Mouse (Mus musculus): ENCODE results near the gene Slirp. TPM values are rescaled to one million over a fixed set of nuclear protein-coding genes. Genes with fewer than 3 reads are reported as not detected.

Gene Slirp
- 327 and 345 TPM in 2 replicates for polyA plus RNA-seq (2015; fragmentation: Nextera tagmentation; extraction: Ambion mirVana)

DNA sequence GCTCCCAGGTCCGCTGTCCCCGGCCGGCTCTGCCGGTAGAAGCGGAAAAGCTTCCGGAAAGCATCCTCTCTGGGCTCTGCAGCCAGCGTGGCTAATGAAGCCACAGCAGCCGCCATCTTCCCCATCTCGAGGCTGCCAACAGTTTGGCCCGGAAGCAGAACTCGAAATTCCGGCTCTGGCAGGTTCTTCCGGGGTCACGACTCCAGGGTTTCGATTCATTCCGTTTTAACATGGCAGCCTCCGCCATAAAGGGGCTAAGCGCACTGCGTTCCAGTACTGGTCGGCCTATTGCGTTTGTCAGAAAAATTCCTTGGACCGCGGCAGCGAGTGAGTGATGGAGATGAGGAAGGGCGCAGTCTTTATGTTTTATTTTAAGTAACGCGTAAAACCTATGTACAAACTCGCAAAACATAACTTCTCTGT lies at the start of gene Slirp, which contains the start of gene Alkbh1:
TSS of gene Slirp (plus strand) at position 197 of the 423 bp plus-strand sequence.
TSS of gene Alkbh1 (minus strand) at position 318 of the 423 bp plus-strand sequence.
- ATAC-seq, result peak; percentile 96
- H3K9me3 ChIP-seq (replicated peaks), result no peaks in the 10 kb centered on the region
- peak within 1 kb of the TSS; percentile 98 for H3K4me3 ChIP-seq
- WGBS, result under 1% methylated on average over 28 of the region's 28 CpGs
- H3K27me3 ChIP-seq, result no peaks in the 10 kb centered on the region
- peaks cover 54% of the 10 kb centered on the region for H3K36me3 ChIP-seq (ENCODE audit: poor library complexity, severe bottlenecking)
- peaks cover 29% of the 10 kb centered on the region for H3K4me1 ChIP-seq
- peak within 1 kb of the TSS; percentile 89 for H3K9ac ChIP-seq
- peak within 1 kb of the TSS; percentile 93 for H3K4me2 ChIP-seq
- H3K27ac ChIP-seq, result peak within 1 kb of the TSS; percentile 87

DNA sequence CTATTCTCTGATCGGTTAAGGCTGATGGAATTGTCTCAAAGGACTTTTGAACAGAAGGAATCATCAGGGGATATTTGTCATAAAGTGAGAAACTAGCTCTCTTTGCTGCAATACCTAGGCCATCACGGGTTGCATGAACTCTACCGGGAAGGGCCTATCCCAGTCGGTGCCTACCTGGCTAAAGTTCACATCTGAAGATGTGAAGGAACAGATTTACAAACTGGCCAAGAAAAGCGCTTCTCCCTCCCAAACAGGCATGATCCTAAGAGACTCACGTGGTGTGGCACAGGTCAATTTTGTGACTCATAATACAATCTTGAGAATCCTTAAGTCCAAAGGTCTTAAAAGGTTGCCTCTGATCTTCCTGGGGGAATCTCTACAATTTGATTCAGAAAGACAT lies 49.4 kb upstream of the Slirp start:
- Histone ChIP-seq H3K27ac (no peak overlapping the region), H3K9me3 (replicated peaks) (no peaks in the 10 kb centered on the region), H3K4me2 (no peak overlapping the region), H3K4me1 (no peaks in the 10 kb centered on the region), H3K36me3 (ENCODE audit: poor library complexity, severe bottlenecking) (no peaks in the 10 kb centered on the region), H3K27me3 (no peaks in the 10 kb centered on the region), H3K4me3 (no peak overlapping the region), H3K9ac (no peak overlapping the region)
- no peak for ATAC-seq
- 88% methylated on average over 6 of the region's 6 CpGs for WGBS

DNA sequence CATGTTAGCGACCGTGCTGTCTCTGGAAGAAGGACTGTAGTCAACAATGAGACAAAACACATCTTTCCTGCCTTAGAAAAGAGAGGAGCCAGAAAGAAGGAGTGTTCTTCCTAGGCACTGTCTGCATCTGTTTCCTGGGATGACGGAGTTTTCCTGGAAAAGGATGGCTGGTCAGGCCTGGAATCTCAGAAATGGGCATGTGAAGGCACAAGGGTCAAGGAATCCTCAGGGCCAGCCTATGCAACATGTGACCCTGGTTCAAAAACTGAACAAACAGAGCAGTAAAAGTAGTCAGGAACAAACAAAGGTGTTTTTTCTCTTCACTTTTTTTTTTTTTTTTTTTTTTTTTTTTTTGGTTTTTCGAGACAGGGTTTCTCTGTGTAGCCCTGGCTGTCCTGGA lies 46.6 kb upstream of the Slirp start:
- no peaks in the 10 kb centered on the region for H3K9me3 ChIP-seq (replicated peaks)
- no peaks in the 10 kb centered on the region for H3K4me1 ChIP-seq
- no peak overlapping the region for H3K4me2 ChIP-seq
- no peaks in the 10 kb centered on the region for H3K36me3 ChIP-seq (ENCODE audit: poor library complexity, severe bottlenecking)
- no peak overlapping the region for H3K27ac ChIP-seq
- 84% methylated on average over 4 of the region's 4 CpGs for WGBS
- H3K9ac ChIP-seq, result no peak overlapping the region
- no peak overlapping the region for H3K4me3 ChIP-seq
- ATAC-seq, result no peak
- H3K27me3 ChIP-seq, result no peaks in the 10 kb centered on the region

DNA sequence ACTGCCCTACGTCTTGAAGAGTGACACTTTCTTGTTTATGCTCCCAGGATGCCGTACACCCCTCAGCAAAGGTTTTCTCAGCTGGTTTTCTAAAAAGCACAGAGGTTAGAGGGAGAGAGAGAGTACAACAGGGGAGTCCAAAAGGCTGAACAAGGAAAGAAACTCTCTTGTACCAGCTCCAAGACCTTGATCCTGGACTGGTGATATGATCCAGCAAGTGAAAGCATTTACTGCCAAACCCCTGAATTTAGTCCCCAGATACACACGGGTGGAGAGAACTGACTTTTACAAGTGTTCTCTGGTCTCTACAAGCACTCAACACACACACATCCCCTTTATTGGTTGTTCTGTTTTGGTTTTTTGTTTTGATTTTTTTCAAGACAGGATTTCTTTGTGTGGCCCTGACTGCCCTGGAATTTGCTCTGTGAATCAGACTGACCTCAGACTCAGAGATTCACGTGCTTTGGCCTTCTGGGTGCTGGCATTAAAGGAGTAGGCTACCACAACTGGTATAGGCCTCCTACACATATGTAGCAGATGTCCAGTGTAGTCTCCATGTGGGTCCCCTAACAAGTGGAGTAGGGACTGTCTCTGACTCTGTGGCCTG lies 45.8 kb upstream of the Slirp start:
- Histone ChIP-seq H3K27ac (no peak overlapping the region), H3K9me3 (replicated peaks) (no peaks in the 10 kb centered on the region), H3K27me3 (no peaks in the 10 kb centered on the region), H3K4me2 (no peak overlapping the region), H3K4me3 (no peak overlapping the region), H3K9ac (no peak overlapping the region), H3K36me3 (ENCODE audit: poor library complexity, severe bottlenecking) (no peaks in the 10 kb centered on the region), H3K4me1 (no peaks in the 10 kb centered on the region)
- ATAC-seq, result no peak
- 81% methylated on average over 4 of the region's 4 CpGs for WGBS

- H3K36me3 ChIP-seq (ENCODE audit: poor library complexity, severe bottlenecking), result no peaks in the 10 kb centered on the region
- H3K4me2 ChIP-seq, result no peak overlapping the region
- no peak overlapping the region for H3K27ac ChIP-seq
- 92% methylated on average over 10 of the region's 10 CpGs for WGBS
- H3K4me1 ChIP-seq, result no peaks in the 10 kb centered on the region
- ATAC-seq, result no peak
- H3K4me3 ChIP-seq, result no peak overlapping the region
- H3K9me3 ChIP-seq (replicated peaks), result no peaks in the 10 kb centered on the region
- H3K27me3 ChIP-seq, result no peaks in the 10 kb centered on the region
- no peak overlapping the region for H3K9ac ChIP-seq
Measured at GRCm38 (mm10) chr12:87399119-87399819, 44.4 kb upstream of the Slirp start.

GRCm38 (mm10) chr12:87401883-87402282 lies 41.8 kb upstream of the Slirp start:
- no peak overlapping the region for H3K9ac ChIP-seq
- H3K9me3 ChIP-seq (replicated peaks), result no peaks in the 10 kb centered on the region
- H3K4me3 ChIP-seq, result no peak overlapping the region
- H3K27ac ChIP-seq, result no peak overlapping the region
- WGBS, result 56% methylated on average over 6 of the region's 6 CpGs
- H3K4me2 ChIP-seq, result no peak overlapping the region
- H3K27me3 ChIP-seq, result no peaks in the 10 kb centered on the region
- no peaks in the 10 kb centered on the region for H3K36me3 ChIP-seq (ENCODE audit: poor library complexity, severe bottlenecking)
- no peaks in the 10 kb centered on the region for H3K4me1 ChIP-seq
- ATAC-seq, result no peak

DNA sequence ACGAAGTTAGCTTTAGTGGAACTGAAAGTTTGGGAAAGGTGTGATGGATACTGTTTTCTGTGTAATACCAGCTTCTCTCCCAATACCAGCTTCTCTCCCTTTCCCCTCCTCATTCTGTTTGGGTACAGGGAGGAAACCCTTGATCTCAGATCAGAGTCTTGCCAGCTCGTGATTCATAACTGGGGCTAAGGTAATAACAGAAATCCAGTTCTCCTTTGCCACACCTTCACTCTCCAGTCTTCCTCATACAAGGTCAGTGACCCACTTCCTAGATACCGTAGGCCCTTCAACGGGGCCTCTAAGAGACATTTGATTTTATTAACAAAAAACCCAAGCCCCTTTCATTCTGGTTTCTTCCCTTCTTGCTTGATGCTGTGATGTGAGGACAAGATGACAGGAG lies 38.5 kb upstream of the Slirp start:
- H3K9ac ChIP-seq, result no peak overlapping the region
- no peak for ATAC-seq
- no peaks in the 10 kb centered on the region for H3K4me1 ChIP-seq
- no peak overlapping the region for H3K4me3 ChIP-seq
- H3K27me3 ChIP-seq, result no peaks in the 10 kb centered on the region
- no peaks in the 10 kb centered on the region for H3K36me3 ChIP-seq (ENCODE audit: poor library complexity, severe bottlenecking)
- no peak overlapping the region for H3K4me2 ChIP-seq
- 85% methylated on average over 4 of the region's 4 CpGs for WGBS
- H3K9me3 ChIP-seq (replicated peaks), result no peaks in the 10 kb centered on the region
- H3K27ac ChIP-seq, result no peak overlapping the region

GRCm38 (mm10) chr12:87405721-87406120 lies 38.0 kb upstream of the Slirp start:
- Histone ChIP-seq H3K4me2 (no peak overlapping the region), H3K4me1 (no peaks in the 10 kb centered on the region), H3K4me3 (no peak overlapping the region), H3K27me3 (no peaks in the 10 kb centered on the region), H3K9me3 (replicated peaks) (no peaks in the 10 kb centered on the region), H3K27ac (no peak overlapping the region), H3K9ac (no peak overlapping the region), H3K36me3 (ENCODE audit: poor library complexity, severe bottlenecking) (no peaks in the 10 kb centered on the region)
- WGBS, result 79% methylated on average over 3 of the region's 3 CpGs
- ATAC-seq, result no peak

DNA sequence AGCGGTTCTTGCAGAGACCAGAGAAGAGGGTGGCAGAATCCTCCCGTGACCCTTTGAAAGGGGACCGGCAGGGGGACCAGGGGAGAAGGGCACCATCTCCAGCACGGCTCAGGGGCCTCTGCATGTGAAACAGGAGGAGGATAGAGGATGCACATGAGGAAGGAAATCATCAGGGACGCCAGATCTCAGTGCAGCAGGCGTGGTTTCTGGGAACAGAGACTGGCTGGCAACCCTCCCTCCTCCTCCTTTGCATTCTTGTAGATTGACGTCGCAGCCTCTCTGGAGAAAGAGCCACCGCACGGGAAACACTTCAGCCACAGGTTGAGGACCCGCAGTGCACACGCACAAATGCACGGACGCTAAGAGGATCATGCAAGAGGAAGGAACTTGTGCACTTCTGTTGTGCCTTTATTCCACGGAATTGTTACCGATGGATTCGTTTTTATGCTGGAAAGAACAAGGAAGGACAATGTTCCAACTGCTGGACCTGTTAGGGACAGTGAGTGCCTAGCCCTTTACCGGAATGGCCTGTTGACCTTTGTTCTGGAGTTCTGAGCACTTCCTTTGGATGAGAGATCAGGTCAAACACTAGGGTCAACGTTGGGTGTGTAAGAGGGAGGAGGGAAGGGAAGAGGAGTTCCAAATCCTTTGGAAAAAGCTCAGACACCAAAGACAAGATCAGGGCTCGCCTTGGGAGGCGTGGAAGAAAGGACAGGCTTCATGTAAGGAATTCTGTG lies 35.7 kb upstream of the Slirp start:
- 48% methylated on average over 21 of the region's 21 CpGs for WGBS
- Histone ChIP-seq H3K36me3 (ENCODE audit: poor library complexity, severe bottlenecking) (no peaks in the 10 kb centered on the region), H3K4me2 (no peak overlapping the region), H3K27me3 (no peaks in the 10 kb centered on the region), H3K9me3 (replicated peaks) (no peaks in the 10 kb centered on the region), H3K9ac (no peak overlapping the region), H3K4me3 (no peak overlapping the region), H3K4me1 (no peaks in the 10 kb centered on the region), H3K27ac (no peak overlapping the region)
- ATAC-seq, result no peak

- no peaks in the 10 kb centered on the region for H3K9me3 ChIP-seq (replicated peaks)
- H3K4me3 ChIP-seq, result no peak overlapping the region
- 86% methylated on average over 4 of the region's 4 CpGs for WGBS
- H3K27me3 ChIP-seq, result no peaks in the 10 kb centered on the region
- H3K27ac ChIP-seq, result no peak overlapping the region
- no peak overlapping the region for H3K9ac ChIP-seq
- no peak for ATAC-seq
- H3K36me3 ChIP-seq (ENCODE audit: poor library complexity, severe bottlenecking), result no peaks in the 10 kb centered on the region
- H3K4me1 ChIP-seq, result no peaks in the 10 kb centered on the region
- no peak overlapping the region for H3K4me2 ChIP-seq
Measured at GRCm38 (mm10) chr12:87409123-87409522, 34.6 kb upstream of the Slirp start.

DNA sequence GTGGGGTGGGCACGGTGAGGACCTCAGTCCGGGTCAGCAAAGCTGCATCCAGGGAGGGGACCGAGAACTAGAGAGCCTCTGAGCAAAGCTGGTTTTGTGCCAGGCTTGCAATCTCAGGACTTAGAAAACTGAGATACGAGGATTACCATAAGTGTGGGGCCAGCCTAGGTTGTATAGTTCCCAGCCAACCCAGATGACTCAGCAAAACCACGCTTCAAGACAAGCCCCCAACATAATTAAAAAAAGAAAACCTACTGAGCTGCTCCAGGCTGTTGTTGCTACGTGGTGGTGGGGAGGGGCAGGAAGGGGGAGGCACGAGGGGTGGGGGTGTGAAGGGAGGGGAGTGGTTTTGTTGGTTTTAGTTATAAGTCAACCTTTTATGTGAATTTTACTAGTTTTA lies 32.7 kb upstream of the Slirp start:
- H3K9me3 ChIP-seq (replicated peaks), result no peaks in the 10 kb centered on the region
- no peak for ATAC-seq
- H3K27me3 ChIP-seq, result no peaks in the 10 kb centered on the region
- H3K9ac ChIP-seq, result no peak overlapping the region
- 57% methylated on average over 7 of the region's 7 CpGs for WGBS
- no peaks in the 10 kb centered on the region for H3K36me3 ChIP-seq (ENCODE audit: poor library complexity, severe bottlenecking)
- H3K27ac ChIP-seq, result no peak overlapping the region
- no peaks in the 10 kb centered on the region for H3K4me1 ChIP-seq
- no peak overlapping the region for H3K4me3 ChIP-seq
- no peak overlapping the region for H3K4me2 ChIP-seq

DNA sequence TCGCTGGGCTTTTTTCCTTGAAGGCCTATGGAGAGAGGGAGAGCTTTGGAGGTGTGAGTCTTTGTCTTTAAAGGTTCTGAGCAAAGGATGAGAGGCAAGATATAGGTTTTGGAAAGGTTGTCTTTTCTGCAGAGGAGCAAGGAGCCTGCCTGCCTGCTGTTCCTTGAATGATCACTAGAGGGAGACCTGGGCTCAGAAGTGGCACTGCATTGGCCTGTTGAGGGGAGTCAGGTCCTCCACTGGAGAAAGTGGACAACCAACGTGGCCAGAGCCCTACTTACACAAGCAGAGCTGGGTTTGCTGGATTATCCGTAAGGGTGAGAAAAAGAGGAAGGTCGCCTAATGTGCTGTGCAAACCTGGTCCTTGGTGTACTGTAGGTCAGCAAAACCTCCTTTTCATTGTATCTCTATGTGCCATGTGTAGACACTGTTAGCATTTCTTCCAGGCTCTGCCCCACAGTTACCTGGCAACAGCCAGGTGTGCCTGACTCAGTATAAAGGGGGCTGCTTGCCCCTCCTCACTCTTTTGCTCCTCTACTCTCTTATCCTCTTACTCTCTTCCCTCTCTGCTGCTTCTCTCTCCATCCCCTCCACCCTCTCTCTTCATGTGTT lies 30.4 kb upstream of the Slirp start:
- H3K27ac ChIP-seq, result no peak overlapping the region
- no peaks in the 10 kb centered on the region for H3K9me3 ChIP-seq (replicated peaks)
- H3K4me1 ChIP-seq, result no peaks in the 10 kb centered on the region
- no peak overlapping the region for H3K9ac ChIP-seq
- H3K4me3 ChIP-seq, result no peak overlapping the region
- peak; percentile 74 for ATAC-seq
- H3K36me3 ChIP-seq (ENCODE audit: poor library complexity, severe bottlenecking), result no peaks in the 10 kb centered on the region
- no peak overlapping the region for H3K4me2 ChIP-seq
- no peaks in the 10 kb centered on the region for H3K27me3 ChIP-seq
- WGBS, result 19% methylated on average over 4 of the region's 4 CpGs
